Mouse (Mus musculus) spleen, adult 2 months (tissue): Measurements from ENCODE around the gene Mia3.

Source experiments
- CTCF ChIP-seq: fragments of 200-500 bp; IDR thresholded peaks from 2 replicates; pipeline ENCODE4 v1.5.1; 2011; ENCODE audit warnings: mild to moderate bottlenecking, inconsistent platforms; ENCODE audit not compliant: insufficient read depth, insufficient read length, insufficient replicate concordance; ENCODE audit errors: extremely low read depth
- POLR2A ChIP-seq: fragments of 200-500 bp; IDR thresholded peaks from 2 replicates; pipeline ENCODE4 v1.6.1; 2011; ENCODE audit warnings: low read depth, low read length, inconsistent platforms

GRCm38 (mm10) chr1:183403396-183403795 is 34.0 kb upstream of the Mia3 start:
- TF ChIP-seq POLR2A = no peak
- no peak for TF ChIP-seq CTCF
